Mouse (Mus musculus) liver, embryonic 12.5 days (tissue): Measurements from ENCODE around the gene Vps25. TPM values are rescaled to one million over a fixed set of nuclear protein-coding genes. Genes with fewer than 3 reads are reported as not detected.

Experiments used
- polyA plus RNA-seq: library from polyadenylated mRNA; unstranded; fragments of >200 nt; fragmentation: Nextera tagmentation; extraction: Ambion mirVana; gene quantifications from 2 replicates; pipeline ENCODE4 v1.2.1, GENCODE M21; 2016

Gene Vps25
- polyA plus RNA-seq, 1 experiment from 2014 or later: 106 TPM

Other genes with a start within 250 kb of the Vps25 start
- 56.5 and 57.6 TPM in 2 replicates for gene Atp6v0a1, start 244.3 kb upstream of the Vps25 start, polyA plus RNA-seq
- 6.3 and 7.0 TPM in 2 replicates for gene Naglu, start 183.7 kb upstream of the Vps25 start, polyA plus RNA-seq
- gene Hsd17b1, start 175.3 kb upstream of the Vps25 start, polyA plus RNA-seq: 0.08 TPM in 1 of 2 replicates, not detected in the other
- gene Coasy, start 171.1 kb upstream of the Vps25 start, polyA plus RNA-seq: 26.4 and 28.5 TPM in 2 replicates
- 34.9 and 35.7 TPM in 2 replicates for gene Mlx, start 166.4 kb upstream of the Vps25 start, polyA plus RNA-seq
- gene Psmc3ip, start 158.3 kb upstream of the Vps25 start, polyA plus RNA-seq: 28.2 and 28.3 TPM in 2 replicates
- gene Retreg3, start 133.8 kb upstream of the Vps25 start, polyA plus RNA-seq: 12.7 and 13.0 TPM in 2 replicates
- 55.2 and 59.6 TPM in 2 replicates for gene Tubg1, start 133.8 kb upstream of the Vps25 start, polyA plus RNA-seq
- gene Tubg2, start 97.8 kb upstream of the Vps25 start, polyA plus RNA-seq: 0.57 and 0.62 TPM in 2 replicates
- 0.17 and 0.26 TPM in 2 replicates for gene Cntnap1, start 83.2 kb upstream of the Vps25 start, polyA plus RNA-seq
- gene Plekhh3, start 82.4 kb upstream of the Vps25 start, polyA plus RNA-seq: 2.7 and 2.8 TPM in 2 replicates
- 0.07 TPM in 1 of 2 replicates, not detected in the other for gene Ccr10, start 78.3 kb upstream of the Vps25 start, polyA plus RNA-seq
- gene Ezh1, start 27.2 kb upstream of the Vps25 start, polyA plus RNA-seq: 9.8 and 10.3 TPM in 2 replicates
- 32.6 and 33.5 TPM in 2 replicates for gene Ramp2, start 7.7 kb upstream of the Vps25 start, polyA plus RNA-seq
- 11.3 and 12.3 TPM in 2 replicates for gene Wnk4, start 6.9 kb downstream of the Vps25 start, polyA plus RNA-seq
- gene Cntd1, start 25.3 kb downstream of the Vps25 start, polyA plus RNA-seq: 0.74 and 1.3 TPM in 2 replicates
- gene Coa3, start 25.4 kb downstream of the Vps25 start, polyA plus RNA-seq: 144 and 150 TPM in 2 replicates
- gene Becn1, start 48.6 kb downstream of the Vps25 start, polyA plus RNA-seq: 115 and 119 TPM in 2 replicates
- 263 and 273 TPM in 2 replicates for gene Psme3, start 62.5 kb downstream of the Vps25 start, polyA plus RNA-seq
- gene Aoc2, start 71.4 kb downstream of the Vps25 start, polyA plus RNA-seq: 2.2 TPM in 2 replicates
- 0.05 and 0.06 TPM in 2 replicates for gene Aoc3, start 76.9 kb downstream of the Vps25 start, polyA plus RNA-seq
- gene G6pc, start 113.9 kb downstream of the Vps25 start, polyA plus RNA-seq: not detected in 2 replicates
- 67.0 and 72.7 TPM in 2 replicates for gene Aarsd1, start 163.9 kb downstream of the Vps25 start, polyA plus RNA-seq
- 3.6 and 4.2 TPM in 2 replicates for gene Gm27029, start 171.1 kb downstream of the Vps25 start, polyA plus RNA-seq
- 9.8 TPM in 2 replicates for gene Rundc1, start 171.4 kb downstream of the Vps25 start, polyA plus RNA-seq
- gene Ptges3l, start 171.6 kb downstream of the Vps25 start, polyA plus RNA-seq: 1.3 and 2.1 TPM in 2 replicates
- gene Rpl27, start 188.6 kb downstream of the Vps25 start, polyA plus RNA-seq: 378 and 390 TPM in 2 replicates
- gene Ifi35, start 194.7 kb downstream of the Vps25 start, polyA plus RNA-seq: 35.8 and 37.1 TPM in 2 replicates
- 3.6 and 3.9 TPM in 2 replicates for gene Rnd2, start 211.3 kb downstream of the Vps25 start, polyA plus RNA-seq
- gene Vat1, start 212.5 kb downstream of the Vps25 start, polyA plus RNA-seq: 11.8 and 12.2 TPM in 2 replicates